Mouse (Mus musculus): ENCODE measurements around the gene Prn.

- TF ChIP-seq GATA1 (IDR thresholded peaks at IDR 0.05; ENCODE audit: borderline replicate concordance, low read length) (no peak), FLI1 (IDR thresholded peaks at IDR 0.05; ENCODE audit: low read length) (no peak)
Observed at GRCm38 (mm10) chr2:131971098-131971497, 61.3 kb downstream of the Prn start.
